Mouse (Mus musculus) right cerebral cortex, adult 18-20 months (tissue): ENCODE measurements around the gene Anks3.
A peak's percentile ranks its signal among the peaks of the same experiment; 100 is the strongest.

Source experiments
- DNase-seq: peaks from one replicate; pipeline ENCODE4 v3.0.0; 2022; ENCODE audit warnings: mixed read lengths

The Anks3 gene

DNA sequence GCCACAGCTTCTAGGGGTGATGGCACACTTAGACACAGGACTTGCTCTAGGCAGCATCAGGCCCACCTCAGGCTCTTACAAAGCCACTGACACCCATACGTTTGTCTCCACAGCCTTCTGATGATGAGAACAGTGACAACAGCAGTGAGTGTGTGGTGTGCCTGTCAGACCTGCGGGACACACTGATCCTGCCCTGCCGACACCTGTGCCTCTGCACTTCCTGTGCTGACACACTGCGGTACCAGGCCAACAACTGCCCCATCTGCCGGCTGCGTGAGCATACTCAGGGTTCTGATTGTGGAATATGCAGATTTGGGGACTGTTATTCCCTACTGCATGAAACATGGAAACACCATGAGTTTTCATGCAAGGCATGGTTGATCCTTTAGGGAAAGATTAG is 41.5 kb downstream of the Anks3 start:
- DNase-seq = no peak

DNA sequence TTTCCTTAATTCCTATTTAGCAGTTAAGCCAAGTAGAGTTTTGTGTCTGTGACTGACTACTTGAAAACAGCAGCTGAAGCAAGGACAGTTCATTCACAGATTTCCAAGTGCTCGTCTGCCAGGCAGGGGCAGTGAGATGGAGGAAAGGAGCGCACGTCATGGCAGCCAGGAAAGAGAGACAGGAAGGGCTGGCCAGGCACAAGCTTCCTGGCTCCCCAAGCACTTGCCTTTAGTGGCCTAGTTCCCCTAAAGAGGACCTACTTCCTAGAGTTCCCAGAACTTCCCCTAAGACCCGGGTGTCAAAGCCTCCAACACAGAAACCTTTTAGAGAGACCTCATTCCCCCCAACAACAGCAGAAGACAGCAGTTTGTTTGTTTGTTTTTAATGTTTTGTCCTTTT is 43.4 kb downstream of the Anks3 start:
- DNase-seq = no peak

DNA sequence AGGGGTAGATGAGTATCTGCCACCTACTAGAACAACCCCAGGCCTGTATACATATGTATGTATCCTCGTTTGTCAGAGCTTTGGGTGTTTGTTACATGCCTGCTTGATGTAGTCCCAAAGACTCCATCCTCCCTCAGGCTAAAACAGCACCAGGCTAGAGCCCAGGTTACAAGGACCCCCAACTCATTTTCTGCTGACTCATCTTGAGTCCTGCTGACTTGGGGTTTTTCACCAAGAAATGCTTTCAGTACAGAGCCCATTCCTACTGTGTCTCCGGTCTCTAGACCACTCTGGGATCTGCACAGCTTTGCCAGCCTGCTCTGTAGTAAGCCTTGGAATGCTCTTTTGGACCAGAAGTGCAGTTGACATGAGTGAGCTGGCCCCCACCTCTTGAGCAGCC is 47.4 kb downstream of the Anks3 start:
- no peak for DNase-seq

DNA sequence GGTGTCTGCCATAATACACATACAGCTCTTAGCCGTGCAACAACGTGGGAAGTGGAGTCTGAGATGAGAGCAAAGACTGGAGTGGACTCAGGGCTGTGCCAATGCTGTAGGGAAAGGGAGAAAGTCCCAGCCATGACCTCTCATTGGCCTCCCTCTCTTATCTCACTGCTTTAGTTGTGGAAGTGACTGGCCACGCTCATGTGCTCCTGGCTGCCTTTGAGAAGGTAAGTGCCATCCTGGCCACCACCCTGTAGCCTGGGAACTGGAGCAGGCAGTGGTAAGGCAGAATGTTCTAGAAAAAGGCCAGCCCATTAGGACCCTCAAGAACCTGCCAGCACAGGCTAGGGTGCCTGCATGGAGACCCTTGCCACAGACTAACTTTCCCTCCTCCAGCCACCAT is 48.1 kb downstream of the Anks3 start:
- no peak for DNase-seq

DNA sequence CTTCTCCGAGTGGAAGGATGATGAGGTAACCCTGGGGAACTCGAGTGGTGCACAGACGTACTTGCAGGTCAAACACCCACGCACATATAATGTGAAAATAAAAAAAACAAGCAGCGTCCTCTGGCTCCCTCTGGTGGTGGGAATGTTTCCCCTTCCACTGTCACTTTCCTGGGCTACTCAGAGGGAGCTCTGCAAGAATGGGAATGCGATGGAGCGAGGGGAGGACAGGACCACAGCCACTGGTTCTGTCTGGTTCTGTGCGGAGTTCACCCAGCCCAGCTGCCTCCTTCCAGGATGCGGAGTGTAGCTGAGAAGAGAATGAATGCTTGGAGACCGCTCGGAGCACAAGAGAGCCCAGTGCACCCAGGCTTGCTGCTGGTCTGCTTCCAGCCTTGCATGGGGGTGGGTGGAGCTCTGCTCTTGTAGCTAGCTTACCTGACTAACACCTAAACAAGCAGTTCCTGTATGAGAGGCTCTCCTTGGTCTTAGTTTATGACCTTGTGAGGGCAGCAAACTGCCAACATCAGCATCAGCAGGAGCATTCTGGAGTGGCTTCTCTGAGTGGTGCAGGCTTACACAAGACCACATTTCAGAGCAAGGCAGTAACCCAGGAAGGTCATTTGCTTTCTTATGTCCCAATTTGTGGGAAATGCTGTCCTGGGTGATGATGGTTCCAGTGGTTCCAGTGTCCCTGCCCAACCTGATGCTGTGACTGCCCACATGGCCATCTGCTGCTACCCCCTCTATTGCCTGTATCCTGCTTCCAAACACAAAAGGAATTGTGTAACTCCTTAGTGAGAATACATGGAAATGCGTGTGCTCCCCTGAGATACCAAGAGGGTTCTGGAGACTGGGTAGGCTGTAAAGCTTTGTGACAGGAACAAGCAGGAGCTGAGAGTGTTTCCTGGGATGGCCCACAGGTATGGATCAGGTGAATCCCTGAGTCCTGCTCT is 49.9 kb downstream of the Anks3 start:
- peak; percentile 88 for DNase-seq

DNA sequence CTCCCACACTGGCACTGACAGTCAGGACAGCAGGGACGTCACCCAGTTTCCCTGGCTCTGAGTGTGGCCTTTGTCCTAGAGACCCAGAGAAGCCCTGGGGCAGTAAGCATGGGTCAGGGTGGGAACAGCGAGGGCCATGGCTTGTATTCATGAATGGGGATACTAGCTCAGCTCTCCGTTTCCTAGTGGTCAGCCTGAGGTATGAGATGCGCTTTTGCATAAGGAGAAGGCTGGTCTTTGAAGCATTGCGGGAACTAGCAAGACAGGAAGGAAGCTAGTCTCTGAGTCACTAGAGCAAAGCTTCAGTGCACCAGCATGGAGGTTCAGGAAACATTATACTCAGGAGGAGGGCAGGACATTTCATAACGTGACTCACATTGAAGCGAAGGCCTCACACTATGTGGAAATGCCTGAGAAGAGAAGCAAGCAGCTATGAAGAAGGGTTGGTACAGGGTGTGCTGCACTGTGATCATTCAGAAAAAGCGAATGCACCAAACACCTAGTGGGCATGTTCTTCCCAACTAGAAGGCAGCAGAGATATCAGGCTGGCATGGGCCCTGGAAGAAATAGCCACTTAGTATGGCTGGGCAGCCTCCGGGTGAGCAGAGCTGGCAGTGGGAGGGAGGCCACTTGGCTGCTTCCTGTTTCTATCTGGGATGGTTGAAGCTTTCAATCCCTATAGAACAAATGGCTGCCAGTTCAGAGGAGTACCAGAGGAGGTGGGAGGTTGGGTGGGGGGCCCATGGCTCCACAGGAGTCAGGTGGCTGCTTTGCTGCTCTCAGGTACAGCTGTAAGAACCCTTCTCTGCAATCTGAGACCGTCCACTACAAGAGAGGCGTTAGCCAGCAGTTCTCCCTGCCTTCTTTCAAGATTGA is 50.9 kb downstream of the Anks3 start:
- no peak for DNase-seq

DNA sequence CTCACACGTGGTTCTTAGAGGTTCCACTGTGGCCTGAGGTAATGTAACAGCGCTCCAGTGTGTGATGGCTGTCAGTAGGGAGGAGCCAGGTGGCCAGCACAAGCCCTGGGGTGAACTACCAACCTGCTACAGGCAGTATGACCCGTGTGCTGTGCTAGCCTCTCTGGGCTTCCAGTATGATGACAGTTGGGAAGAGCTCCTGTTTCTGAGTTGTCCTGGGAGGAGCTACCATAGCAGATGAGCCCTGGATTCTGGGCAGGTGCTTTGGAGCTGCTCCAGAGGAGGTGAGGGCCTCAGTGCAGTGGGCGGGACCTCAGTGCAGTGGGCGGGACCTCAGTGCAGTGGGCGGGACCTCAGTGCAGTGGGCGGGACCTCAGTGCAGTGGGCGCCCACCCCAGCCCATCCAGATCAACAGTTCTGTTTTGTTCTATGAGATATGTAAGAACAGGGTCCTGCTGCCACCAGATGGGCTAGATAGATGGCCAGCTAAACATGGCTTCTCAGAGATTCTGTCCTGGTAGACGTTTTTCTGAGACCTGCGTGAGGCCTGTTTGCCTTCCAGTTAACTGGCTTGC is 51.8 kb downstream of the Anks3 start:
- no peak for DNase-seq

DNA sequence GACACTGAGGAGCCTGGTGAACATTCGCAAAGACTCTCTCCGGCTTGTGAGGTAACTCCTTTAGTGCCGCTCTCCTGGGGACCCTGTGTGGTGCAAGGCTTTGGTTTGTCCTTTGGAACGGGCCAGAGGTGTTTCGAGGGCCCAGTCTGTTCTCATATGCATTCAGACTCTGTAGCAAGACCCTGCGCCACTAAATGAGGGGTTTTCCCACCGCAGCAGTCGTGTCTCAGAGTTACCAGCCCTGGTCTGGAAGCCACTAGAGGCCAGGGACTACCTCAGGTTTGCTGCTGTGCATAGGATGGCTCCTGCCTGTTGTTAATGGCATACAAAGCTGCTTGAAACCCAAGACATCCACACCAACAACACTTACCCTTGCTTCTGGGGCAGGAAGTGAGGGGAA is 53.2 kb downstream of the Anks3 start:
- DNase-seq = no peak

DNA sequence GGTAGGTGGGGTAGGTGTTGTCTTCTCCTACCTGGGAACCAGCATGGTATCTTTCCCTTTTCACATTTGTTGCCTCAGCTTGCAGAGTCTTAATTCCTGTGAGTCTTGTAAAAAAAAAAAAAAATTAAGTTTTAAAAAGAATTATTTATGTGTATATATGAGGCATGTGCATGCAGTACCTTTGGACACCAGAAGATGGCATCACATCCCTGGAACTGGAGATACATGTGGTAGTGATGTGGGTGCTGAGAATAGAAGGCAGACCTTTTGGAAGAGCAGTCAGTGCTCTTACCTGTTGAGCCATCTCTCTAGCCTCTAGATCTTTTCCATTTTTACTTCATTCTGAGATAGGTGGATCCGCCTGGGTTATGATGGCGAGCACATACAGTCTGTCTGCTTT is 54.3 kb downstream of the Anks3 start:
- DNase-seq = no peak

DNA sequence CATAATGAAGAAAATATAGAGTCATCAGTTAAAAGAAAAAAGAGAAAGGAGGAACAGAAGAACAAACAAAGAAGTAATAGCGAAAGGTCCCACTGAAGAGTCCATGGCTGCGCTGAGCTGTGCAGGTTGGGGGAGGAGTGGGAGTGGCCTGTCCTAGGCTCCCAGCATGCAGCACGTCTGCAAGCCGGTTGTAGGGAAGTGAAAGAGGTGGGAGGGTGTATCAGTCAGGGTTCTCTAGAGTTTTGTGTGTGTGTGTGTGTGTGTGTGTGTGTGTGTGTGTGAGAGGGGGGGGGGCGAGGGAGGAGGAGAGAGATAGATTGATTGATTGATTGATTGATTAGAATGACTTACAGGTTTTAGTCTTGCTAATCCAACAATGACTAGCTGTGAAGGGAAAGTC is 56.0 kb downstream of the Anks3 start:
- no peak for DNase-seq

DNA sequence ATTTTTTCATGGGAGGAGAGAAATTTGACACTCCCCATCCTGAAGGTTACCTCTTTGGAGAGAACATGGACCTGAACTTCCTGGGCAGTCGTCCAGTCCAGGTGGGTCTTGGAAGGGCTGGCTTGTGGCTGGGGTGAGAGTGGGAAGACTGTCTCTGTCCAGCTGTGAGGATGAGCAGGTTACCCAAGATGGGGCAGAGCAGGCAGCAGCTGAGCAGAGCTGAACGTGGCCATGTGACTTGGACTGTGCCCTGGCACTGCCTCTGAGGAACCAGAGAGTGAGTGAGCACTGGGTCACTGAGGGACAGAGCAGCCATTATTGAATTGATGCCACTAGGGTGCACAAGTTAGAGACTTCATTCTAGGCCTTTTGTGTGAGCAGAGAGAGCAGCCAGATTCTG is 56.6 kb downstream of the Anks3 start:
- DNase-seq = peak; percentile 42

DNA sequence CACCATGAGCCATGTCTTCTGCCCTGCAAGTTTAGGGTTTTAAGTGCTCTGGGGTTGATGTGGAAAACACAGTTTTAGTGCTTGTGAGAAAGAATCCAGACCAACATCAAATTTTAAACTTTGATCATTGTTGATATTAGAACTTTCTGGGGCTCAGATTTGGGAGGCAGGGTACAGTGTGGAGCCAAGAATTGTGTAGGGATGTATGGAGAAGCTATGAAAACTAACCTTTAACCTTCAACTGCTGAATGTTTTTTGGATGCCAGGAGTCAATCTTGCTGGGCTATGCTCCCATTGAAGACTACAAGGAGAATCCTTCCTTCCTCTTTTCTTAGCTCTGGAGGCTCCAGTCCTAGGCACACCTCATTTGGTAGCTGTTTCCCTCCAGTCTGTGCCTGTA is 57.4 kb downstream of the Anks3 start:
- DNase-seq = no peak

DNA sequence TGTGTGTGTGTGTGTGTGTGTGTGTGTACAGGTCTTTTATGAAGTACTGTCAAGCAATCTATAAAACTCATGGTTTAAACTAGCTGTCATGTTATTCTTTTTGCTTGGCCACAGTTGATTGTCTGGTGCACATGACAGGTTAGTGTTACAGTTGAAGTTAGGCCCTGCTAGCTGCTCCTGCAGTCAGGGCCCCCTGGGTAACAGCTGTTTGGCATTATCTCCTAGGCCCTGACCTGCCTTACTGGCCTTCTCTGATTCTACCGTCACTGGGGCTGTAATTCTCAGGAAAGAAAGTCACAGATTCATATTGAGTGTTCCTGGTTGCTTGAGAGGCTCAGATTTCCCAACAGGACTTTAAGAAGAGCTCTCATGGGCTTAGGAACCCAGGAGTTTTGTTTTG is 58.4 kb downstream of the Anks3 start:
- DNase-seq = no peak

DNA sequence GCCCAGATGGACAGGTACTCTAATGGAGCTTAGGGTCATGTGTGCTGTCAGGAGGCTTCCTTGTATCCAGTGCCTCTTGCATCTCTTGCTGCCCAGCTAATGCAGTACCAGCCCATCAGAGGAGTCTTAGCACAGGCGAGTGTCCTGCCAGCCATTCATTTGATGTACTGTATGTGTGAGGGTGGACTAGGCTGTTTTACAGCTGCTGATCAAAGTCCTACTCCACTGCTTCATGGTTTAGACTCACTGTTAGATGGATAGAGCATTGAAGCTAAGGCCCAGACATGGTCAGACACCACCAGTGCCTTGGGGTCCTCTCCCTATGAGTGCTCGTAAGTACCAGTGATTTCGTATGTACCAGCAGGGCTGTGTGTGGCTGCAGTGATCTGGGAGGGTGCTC is 59.1 kb downstream of the Anks3 start:
- no peak for DNase-seq

DNA sequence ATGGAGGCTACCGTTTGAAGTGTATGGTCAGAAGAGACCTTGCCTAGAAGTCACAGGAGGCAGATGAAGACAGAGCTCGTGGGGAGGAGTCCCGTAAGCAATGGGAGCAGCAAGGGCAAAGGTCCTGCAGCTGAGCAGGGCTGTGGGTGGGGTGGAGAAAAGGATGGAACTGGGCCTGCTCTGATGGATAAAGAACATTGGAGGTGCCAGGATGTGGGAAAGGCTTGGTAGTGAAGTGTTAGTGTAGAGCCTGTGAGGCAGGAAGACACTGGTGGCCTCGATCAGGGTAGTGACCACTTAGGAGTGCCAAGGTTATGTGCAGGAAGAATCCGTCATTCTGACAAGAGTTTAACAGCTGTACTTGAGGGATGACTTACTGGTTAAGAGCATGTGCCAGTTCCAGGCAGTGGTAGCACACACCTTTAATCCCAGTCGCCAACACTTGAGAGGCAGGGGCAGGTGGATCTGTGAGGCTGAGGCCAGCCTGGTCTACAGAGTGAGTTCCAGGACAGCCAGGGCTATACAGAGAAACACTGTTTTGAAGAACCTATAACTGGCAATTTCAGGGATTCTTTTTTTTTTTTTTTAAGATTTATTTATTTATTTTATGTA is 60.4 kb downstream of the Anks3 start:
- no peak for DNase-seq

DNA sequence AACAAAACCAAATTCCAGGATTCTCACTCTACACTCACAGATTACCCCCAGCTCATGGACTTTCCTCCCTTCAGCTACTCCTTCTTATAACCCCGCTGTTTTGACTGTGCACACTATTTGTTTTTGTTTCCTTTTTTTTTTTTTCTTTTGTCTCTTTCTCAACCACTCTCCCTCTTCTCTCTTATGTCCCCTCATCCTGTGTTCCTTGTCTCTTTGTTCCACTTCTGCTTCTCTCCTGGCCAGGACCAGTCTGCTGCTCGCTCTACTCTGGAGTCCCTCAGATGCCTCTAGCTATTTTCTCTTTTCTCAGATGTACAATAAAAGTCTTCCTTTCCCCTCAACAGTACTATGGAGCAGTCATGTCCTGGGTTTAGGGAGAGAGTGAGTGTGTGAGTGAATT is 61.6 kb downstream of the Anks3 start:
- DNase-seq = no peak

DNA sequence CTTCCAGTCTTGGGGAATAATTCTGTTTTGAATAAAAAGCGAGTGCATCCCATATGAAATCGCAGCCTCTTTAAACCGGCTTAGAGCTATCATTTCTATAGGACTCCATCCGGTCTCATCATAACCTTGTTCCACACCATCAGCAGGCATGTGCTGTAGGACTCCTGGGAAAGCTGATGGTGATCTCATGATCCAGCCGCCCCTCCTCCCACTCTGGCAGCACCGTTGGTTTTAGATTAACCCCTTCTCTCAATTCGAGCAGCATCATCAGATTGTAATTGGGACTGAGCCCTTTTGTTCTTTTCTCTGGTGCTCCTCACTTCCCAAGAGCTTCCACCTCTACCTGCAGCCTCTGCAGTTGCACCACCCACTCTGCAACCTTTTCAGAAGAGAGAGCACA is 62.8 kb downstream of the Anks3 start:
- no peak for DNase-seq

DNA sequence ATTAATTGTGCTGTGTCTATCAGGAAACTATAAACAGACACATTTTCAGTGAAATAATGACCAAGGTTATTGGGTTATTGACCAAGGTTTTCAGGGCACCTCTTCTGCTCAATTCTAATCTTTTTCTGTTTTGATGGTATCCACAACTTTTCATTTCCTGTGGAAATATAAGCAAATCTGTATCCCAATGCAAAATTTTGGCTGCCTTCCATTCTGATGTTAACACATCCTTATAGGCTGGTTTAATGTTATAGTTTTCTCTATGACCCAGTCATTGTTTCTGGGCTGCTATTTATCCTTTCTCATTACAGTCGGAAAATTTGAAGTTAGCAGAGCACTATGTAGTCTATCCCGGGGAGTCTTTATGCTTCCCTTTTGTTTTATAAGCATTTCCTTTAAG is 64.3 kb downstream of the Anks3 start:
- DNase-seq = no peak

DNA sequence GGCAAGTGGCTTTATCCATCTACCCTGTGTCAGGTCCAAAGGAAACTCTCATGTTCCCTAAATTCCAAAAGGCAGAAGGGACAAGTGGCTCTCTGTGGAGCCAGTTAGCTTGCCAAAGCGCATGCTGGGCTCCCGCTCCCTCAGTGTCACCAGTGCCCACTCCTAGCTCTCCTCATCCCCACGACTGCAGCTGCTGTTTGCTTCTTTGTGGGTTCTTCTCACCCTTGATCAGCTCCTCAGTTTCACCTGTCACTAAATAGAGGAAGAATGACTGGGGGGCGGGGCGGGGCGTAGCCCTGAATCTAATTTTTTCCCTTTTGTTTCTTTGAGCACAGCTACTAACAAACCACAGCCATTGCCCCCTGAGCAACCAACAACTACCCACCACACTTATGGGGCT is 65.1 kb downstream of the Anks3 start:
- DNase-seq = no peak

DNA sequence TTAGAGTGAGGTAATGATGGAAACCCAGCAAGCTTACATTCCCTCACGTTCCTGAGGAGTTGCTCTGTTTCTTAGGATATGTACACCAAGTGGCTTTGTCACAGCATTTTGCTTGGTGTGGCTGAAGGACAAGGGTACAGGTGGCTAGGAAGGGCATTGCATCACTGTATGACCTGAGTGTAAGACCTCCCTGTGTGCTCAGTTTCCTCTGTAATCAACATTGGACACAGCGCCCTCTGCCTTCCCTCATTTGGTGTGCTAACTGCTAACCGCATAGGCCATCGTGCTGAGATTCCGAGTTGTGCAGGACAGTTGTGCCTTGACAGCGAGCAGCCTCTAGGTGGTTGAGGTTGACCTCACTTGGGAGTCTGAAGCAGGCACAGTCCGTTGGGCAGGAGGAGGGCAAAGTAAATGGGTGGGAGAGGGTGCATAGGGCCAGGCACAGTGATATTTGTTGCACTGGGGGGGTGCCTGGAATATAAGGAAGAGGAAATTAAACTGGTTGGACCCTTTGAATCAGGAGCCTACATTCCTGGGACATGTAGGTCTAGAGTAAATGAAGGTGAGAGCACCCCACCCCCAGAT is 66.8 kb downstream of the Anks3 start:
- DNase-seq = no peak

DNA sequence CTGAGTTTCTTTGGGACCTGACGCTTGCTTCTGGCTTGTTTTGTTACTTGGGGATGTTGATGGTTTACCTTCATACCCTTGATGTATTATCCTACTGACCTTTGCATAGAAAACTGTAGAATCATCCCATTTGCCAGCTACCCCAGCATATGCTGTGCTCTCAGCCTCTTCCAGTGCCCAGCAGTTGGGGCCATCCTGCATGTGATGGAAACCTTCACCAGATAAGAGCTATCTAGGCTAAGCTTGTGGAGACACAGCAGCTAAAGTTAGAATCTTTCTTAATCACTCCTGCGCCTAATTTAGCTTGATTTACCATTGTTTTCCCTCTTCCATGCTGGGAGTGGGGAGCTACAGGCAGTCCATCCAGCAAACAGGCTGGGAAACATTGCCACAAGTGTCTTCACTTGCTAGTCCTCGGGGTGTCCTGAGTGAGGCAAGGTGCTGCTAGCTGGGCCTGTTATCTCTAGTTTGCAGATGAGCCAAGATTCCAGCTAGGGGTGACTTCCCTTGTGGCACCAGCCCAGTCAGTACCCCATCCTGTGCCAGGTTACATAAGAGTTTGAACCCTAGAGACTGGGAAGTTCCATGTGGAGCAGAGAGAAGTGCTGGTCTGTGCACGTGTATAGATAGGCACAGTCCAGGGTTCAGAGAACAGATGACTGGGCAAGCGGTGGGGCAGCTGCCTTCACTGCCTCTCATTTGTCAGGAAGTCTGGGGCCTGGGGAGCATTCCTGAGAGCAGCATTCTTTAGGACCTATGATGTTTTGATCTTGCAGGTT is 67.6 kb downstream of the Anks3 start:
- DNase-seq = no peak
